Mouse (Mus musculus): Measurements from ENCODE around the gene Fam131b. TPM values are rescaled to one million over a fixed set of nuclear protein-coding genes. Genes with fewer than 3 reads are reported as not detected.
A peak's percentile ranks its signal among the peaks of the same experiment; 100 is the strongest.

Gene Fam131b
- polyA plus RNA-seq, 1 experiment from 2014 or later, result 7.2 TPM

GRCm38 (mm10) chr6:42357901-42358300 is 33.5 kb upstream of the Fam131b start:
- 80% methylated on average over 6 of the region's 6 CpGs for WGBS
- no peak for ATAC-seq (ENCODE audit: low FRiP score)

GRCm38 (mm10) chr6:42356913-42357312 is 32.5 kb upstream of the Fam131b start:
- no peak for ATAC-seq (ENCODE audit: low FRiP score)
- 95% methylated on average over 5 of the region's 5 CpGs for WGBS
- no peak overlapping the region for H3K27ac ChIP-seq
- H3K4me2 ChIP-seq (replicated peaks), result no peak overlapping the region
- no peak overlapping the region for H3K9ac ChIP-seq
- no peaks in the 10 kb centered on the region for H3K9me3 ChIP-seq (ENCODE audit: control insufficient read depth, low read length)
- no peak overlapping the region for H3K4me3 ChIP-seq (replicated peaks; ENCODE audit: low read length)
- H3K27me3 ChIP-seq (ENCODE audit: control insufficient read depth, insufficient read depth, low read length), result no peaks in the 10 kb centered on the region
- no peak for DNase-seq (ENCODE audit: low spot score)
- peaks cover 5% of the 10 kb centered on the region; the same call in 1 of the 2 replicates for H3K4me1 ChIP-seq (replicated peaks; ENCODE audit: control insufficient read depth, insufficient read depth, low read length)
- peaks cover 58% of the 10 kb centered on the region for H3K36me3 ChIP-seq (replicated peaks; ENCODE audit: control insufficient read depth, insufficient read depth)

More at GRCm38 (mm10) chr6:42357901-42358300, 33.5 kb upstream of the Fam131b start:
- 0 out of 2 replicates have a peak, but pooled peaks cover 5% of the 10 kb centered on the region for H3K4me1 ChIP-seq (replicated peaks; ENCODE audit: control insufficient read depth, insufficient read depth, low read length)
- H3K9ac ChIP-seq, result no peak overlapping the region
- H3K36me3 ChIP-seq (replicated peaks; ENCODE audit: control insufficient read depth, insufficient read depth), result peaks cover 54% of the 10 kb centered on the region
- no peak for DNase-seq (ENCODE audit: low spot score)
- H3K27ac ChIP-seq, result no peak overlapping the region
- no peaks in the 10 kb centered on the region for H3K27me3 ChIP-seq (ENCODE audit: control insufficient read depth, insufficient read depth, low read length)
- H3K9me3 ChIP-seq (ENCODE audit: control insufficient read depth, low read length), result no peaks in the 10 kb centered on the region
- H3K4me3 ChIP-seq (replicated peaks; ENCODE audit: low read length), result no peak overlapping the region
- no peak overlapping the region for H3K4me2 ChIP-seq (replicated peaks)

GRCm38 (mm10) chr6:42355794-42356600 is 31.6 kb upstream of the Fam131b start:
- ATAC-seq (ENCODE audit: low FRiP score), result no peak
- H3K4me1 ChIP-seq (replicated peaks; ENCODE audit: control insufficient read depth, insufficient read depth, low read length), result peaks cover 14% of the 10 kb centered on the region
- no peak overlapping the region for H3K27ac ChIP-seq
- H3K9ac ChIP-seq, result no peak overlapping the region
- H3K9me3 ChIP-seq (ENCODE audit: control insufficient read depth, low read length), result no peaks in the 10 kb centered on the region
- 94% methylated on average over 13 of the region's 13 CpGs for WGBS
- H3K27me3 ChIP-seq (ENCODE audit: control insufficient read depth, insufficient read depth, low read length), result no peaks in the 10 kb centered on the region
- peaks cover 62% of the 10 kb centered on the region for H3K36me3 ChIP-seq (replicated peaks; ENCODE audit: control insufficient read depth, insufficient read depth)
- H3K4me3 ChIP-seq (replicated peaks; ENCODE audit: low read length), result no peak overlapping the region
- no peak for DNase-seq (ENCODE audit: low spot score)
- H3K4me2 ChIP-seq (replicated peaks), result no peak overlapping the region

GRCm38 (mm10) chr6:42355366-42355765 is 30.9 kb upstream of the Fam131b start:
- Histone ChIP-seq H3K9ac (no peak overlapping the region), H3K4me3 (replicated peaks; ENCODE audit: low read length) (no peak overlapping the region), H3K4me1 (replicated peaks; ENCODE audit: control insufficient read depth, insufficient read depth, low read length) (peaks cover 18% of the 10 kb centered on the region), H3K9me3 (ENCODE audit: control insufficient read depth, low read length) (no peaks in the 10 kb centered on the region), H3K27ac (no peak overlapping the region), H3K27me3 (ENCODE audit: control insufficient read depth, insufficient read depth, low read length) (no peaks in the 10 kb centered on the region), H3K36me3 (replicated peaks; ENCODE audit: control insufficient read depth, insufficient read depth) (peaks cover 60% of the 10 kb centered on the region), H3K4me2 (replicated peaks) (no peak overlapping the region)
- DNase-seq (ENCODE audit: low spot score) (no peak), ATAC-seq (ENCODE audit: low FRiP score) (no peak)
- WGBS, result 93% methylated on average over 6 of the region's 6 CpGs

- H3K9me3 ChIP-seq (ENCODE audit: control insufficient read depth, low read length), result no peaks in the 10 kb centered on the region
- no peaks in the 10 kb centered on the region for H3K27me3 ChIP-seq (ENCODE audit: control insufficient read depth, insufficient read depth, low read length)
- DNase-seq (ENCODE audit: low spot score) (no peak), ATAC-seq (ENCODE audit: low FRiP score) (no peak)
- H3K27ac ChIP-seq, result no peak overlapping the region
- peaks cover 56% of the 10 kb centered on the region for H3K36me3 ChIP-seq (replicated peaks; ENCODE audit: control insufficient read depth, insufficient read depth)
- H3K9ac ChIP-seq, result no peak overlapping the region
- no peak overlapping the region for H3K4me3 ChIP-seq (replicated peaks; ENCODE audit: low read length)
- WGBS, result 61% methylated on average over 11 of the region's 11 CpGs
- H3K4me2 ChIP-seq (replicated peaks), result no peak overlapping the region
- H3K4me1 ChIP-seq (replicated peaks; ENCODE audit: control insufficient read depth, insufficient read depth, low read length), result peaks cover 18% of the 10 kb centered on the region
These were observed 29.9 kb upstream of the Fam131b start for GRCm38 (mm10) chr6:42354076-42355019.

GRCm38 (mm10) chr6:42353180-42353579 is 28.7 kb upstream of the Fam131b start:
- ATAC-seq (ENCODE audit: low FRiP score) (no peak), DNase-seq (ENCODE audit: low spot score) (no peak)
- Histone ChIP-seq H3K36me3 (replicated peaks; ENCODE audit: control insufficient read depth, insufficient read depth) (peaks cover 44% of the 10 kb centered on the region), H3K27ac (no peak overlapping the region), H3K27me3 (ENCODE audit: control insufficient read depth, insufficient read depth, low read length) (no peaks in the 10 kb centered on the region), H3K9me3 (ENCODE audit: control insufficient read depth, low read length) (no peaks in the 10 kb centered on the region), H3K4me1 (replicated peaks; ENCODE audit: control insufficient read depth, insufficient read depth, low read length) (peaks cover 22% of the 10 kb centered on the region), H3K4me3 (replicated peaks; ENCODE audit: low read length) (no peak overlapping the region), H3K9ac (no peak overlapping the region), H3K4me2 (replicated peaks) (no peak overlapping the region)
- WGBS, result 88% methylated on average over 8 of the region's 8 CpGs

GRCm38 (mm10) chr6:42352486-42352846 is 28.0 kb upstream of the Fam131b start:
- H3K9ac ChIP-seq, result no peak overlapping the region
- no peak overlapping the region for H3K4me3 ChIP-seq (replicated peaks; ENCODE audit: low read length)
- no peak overlapping the region for H3K27ac ChIP-seq
- WGBS, result 97% methylated on average over 1 of the region's 1 CpGs
- no peaks in the 10 kb centered on the region for H3K9me3 ChIP-seq (ENCODE audit: control insufficient read depth, low read length)
- ATAC-seq (ENCODE audit: low FRiP score) (no peak), DNase-seq (ENCODE audit: low spot score) (no peak)
- H3K4me2 ChIP-seq (replicated peaks), result no peak overlapping the region
- peaks cover 37% of the 10 kb centered on the region for H3K36me3 ChIP-seq (replicated peaks; ENCODE audit: control insufficient read depth, insufficient read depth)
- H3K27me3 ChIP-seq (ENCODE audit: control insufficient read depth, insufficient read depth, low read length), result no peaks in the 10 kb centered on the region
- peaks cover 22% of the 10 kb centered on the region for H3K4me1 ChIP-seq (replicated peaks; ENCODE audit: control insufficient read depth, insufficient read depth, low read length)

GRCm38 (mm10) chr6:42351776-42352485 is 27.5 kb upstream of the Fam131b start:
- Histone ChIP-seq H3K27me3 (ENCODE audit: control insufficient read depth, insufficient read depth, low read length) (no peaks in the 10 kb centered on the region), H3K4me1 (replicated peaks; ENCODE audit: control insufficient read depth, insufficient read depth, low read length) (peaks cover 22% of the 10 kb centered on the region), H3K4me2 (replicated peaks) (no peak overlapping the region), H3K9ac (no peak overlapping the region), H3K9me3 (ENCODE audit: control insufficient read depth, low read length) (no peaks in the 10 kb centered on the region), H3K27ac (no peak overlapping the region), H3K36me3 (replicated peaks; ENCODE audit: control insufficient read depth, insufficient read depth) (peaks cover 31% of the 10 kb centered on the region), H3K4me3 (replicated peaks; ENCODE audit: low read length) (0 out of 2 replicates have a peak overlapping the region, but pooled peaks have one; percentile 0)
- no peak for ATAC-seq (ENCODE audit: low FRiP score)
- DNase-seq (ENCODE audit: low spot score), result no peak
- 88% methylated on average over 7 of the region's 7 CpGs for WGBS

All from hindbrain, embryonic 14.5 days (tissue).